Mouse (Mus musculus): ENCODE data around the gene Eri3. TPM values are rescaled to one million over a fixed set of nuclear protein-coding genes. Genes with fewer than 3 reads are reported as not detected.

Eri3 gene
- polyA plus RNA-seq, 1 experiment from 2014 or later = 40.3 TPM

DNA sequence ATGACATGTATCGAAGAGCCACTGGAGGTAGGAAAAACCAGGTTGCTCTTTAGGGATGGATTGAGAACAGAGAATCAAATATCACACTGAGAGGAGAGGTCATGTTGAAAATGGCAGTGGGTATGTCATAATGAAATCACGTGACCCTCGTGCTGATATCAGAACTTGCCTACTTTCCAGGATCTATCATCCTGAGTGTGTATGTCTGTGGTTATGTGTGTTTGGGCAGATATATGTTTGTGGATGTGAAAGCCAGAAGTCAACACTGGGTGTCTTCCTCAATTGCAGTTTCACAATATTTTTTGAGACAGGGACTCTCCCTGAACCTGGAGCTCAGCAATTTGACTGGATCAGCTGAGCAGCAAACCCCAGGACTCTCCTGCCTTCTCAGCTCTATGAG is 4.7 kb upstream of the Eri3 start:
- no peak for ATAC-seq (ENCODE audit: low read depth)
- no peak overlapping the region for H3K4me3 ChIP-seq (replicated peaks)
- no peak overlapping the region for H3K4me2 ChIP-seq
- H3K9me3 ChIP-seq (replicated peaks) = no peaks in the 10 kb centered on the region
- no peaks in the 10 kb centered on the region for H3K36me3 ChIP-seq
- peaks cover 11% of the 10 kb centered on the region; the same call in 1 of the 2 replicates for H3K27me3 ChIP-seq
- H3K27ac ChIP-seq = no peak overlapping the region
- WGBS (ENCODE audit: insufficient replicate concordance) = 36% methylated on average over 3 of the region's 3 CpGs
- no peak for DNase-seq
- H3K9ac ChIP-seq = no peak overlapping the region
- peaks cover 6% of the 10 kb centered on the region for H3K4me1 ChIP-seq (replicated peaks)

DNA sequence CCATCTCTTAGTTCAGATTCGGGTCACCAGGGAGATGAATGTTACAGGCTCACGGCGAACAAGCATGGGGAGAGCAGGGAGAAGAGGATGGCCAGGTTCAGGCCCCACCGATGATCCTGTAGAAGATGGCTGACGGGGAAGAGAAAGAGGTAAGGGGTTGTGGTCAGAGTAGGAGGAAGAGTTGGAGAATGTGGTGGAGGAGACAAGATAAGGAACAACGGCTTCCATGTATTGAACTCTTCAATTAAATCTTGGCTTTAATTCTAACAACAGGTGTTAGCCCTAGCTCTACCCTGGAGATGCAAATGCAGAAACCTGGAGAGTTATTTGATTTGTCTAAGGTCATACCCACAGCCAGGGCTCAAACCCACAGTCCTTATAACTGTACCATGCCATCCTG is 3.5 kb upstream of the Eri3 start:
- Histone ChIP-seq H3K9ac (no peak overlapping the region), H3K4me3 (replicated peaks) (no peak overlapping the region), H3K27me3 (peaks cover 11% of the 10 kb centered on the region; the same call in 1 of the 2 replicates), H3K36me3 (no peaks in the 10 kb centered on the region), H3K27ac (no peak overlapping the region), H3K4me1 (replicated peaks) (peaks cover 18% of the 10 kb centered on the region), H3K4me2 (no peak overlapping the region), H3K9me3 (replicated peaks) (no peaks in the 10 kb centered on the region)
- no peak for ATAC-seq (ENCODE audit: low read depth)
- no peak for DNase-seq
- WGBS (ENCODE audit: insufficient replicate concordance) = 46% methylated on average over 6 of the region's 6 CpGs

DNA sequence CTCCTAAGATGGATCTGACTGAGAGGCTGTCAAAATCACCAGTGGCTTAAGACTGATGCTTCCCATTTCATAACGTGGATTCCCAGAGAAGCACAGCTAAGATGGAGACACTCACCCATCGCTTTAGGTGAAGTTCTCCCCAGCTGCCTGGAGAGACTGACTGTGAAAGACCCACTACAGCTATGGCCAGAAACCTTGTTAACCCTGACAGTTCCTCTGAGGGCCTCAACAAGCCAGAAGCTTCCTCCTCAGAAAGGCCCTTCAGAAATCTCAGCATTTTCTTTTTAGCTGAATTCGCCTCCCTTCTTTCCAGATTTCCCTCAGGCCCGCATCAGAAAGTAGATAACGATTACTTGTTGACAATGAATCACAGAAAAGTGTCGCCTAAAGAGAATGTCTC is 589 bp upstream of the Eri3 start:
- Histone ChIP-seq H3K27ac (no peak overlapping the region), H3K9ac (no peak overlapping the region), H3K4me2 (peak overlapping the region; percentile 95), H3K4me3 (replicated peaks) (no peak overlapping the region), H3K4me1 (replicated peaks) (peaks cover 26% of the 10 kb centered on the region), H3K36me3 (no peaks in the 10 kb centered on the region), H3K9me3 (replicated peaks) (no peaks in the 10 kb centered on the region), H3K27me3 (no peaks in the 10 kb centered on the region)
- WGBS (ENCODE audit: insufficient replicate concordance) = 42% methylated on average over 6 of the region's 6 CpGs
- DNase-seq (no peak), ATAC-seq (ENCODE audit: low read depth) (no peak)

GRCm38 (mm10) chr4:117551144-117552000 is 1.2 kb downstream of the Eri3 start:
- H3K27me3 ChIP-seq = no peaks in the 10 kb centered on the region
- no peaks in the 10 kb centered on the region for H3K9me3 ChIP-seq (replicated peaks)
- ATAC-seq (ENCODE audit: low read depth) = no peak
- H3K9ac ChIP-seq = peak overlapping the region; percentile 87
- H3K4me3 ChIP-seq (replicated peaks) = peak overlapping the region; percentile 82
- no peak overlapping the region for H3K27ac ChIP-seq
- no peak for DNase-seq
- 48% methylated on average over 8 of the region's 8 CpGs for WGBS (ENCODE audit: insufficient replicate concordance)
- H3K4me1 ChIP-seq (replicated peaks) = peaks cover 29% of the 10 kb centered on the region
- H3K36me3 ChIP-seq = no peaks in the 10 kb centered on the region
- H3K4me2 ChIP-seq = peak overlapping the region; percentile 95

DNA sequence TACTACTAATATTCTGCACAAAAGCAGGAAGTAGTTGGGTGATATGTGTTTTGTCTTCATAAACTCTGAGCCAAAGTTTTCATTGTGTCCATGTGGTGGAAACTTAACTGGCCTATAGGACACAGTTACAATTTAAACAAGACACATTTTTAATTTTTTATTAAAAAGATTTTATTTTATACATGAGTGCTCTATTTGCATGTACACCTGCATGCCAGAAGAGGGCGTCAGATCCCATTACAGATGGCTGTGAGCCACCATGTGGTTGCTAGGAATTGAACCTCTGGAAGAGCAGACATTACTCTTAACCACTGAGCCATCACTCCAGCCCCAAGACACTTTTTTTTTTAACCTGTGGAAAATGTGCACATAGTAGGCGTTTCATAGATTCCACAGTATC is 5.3 kb downstream of the Eri3 start:
- WGBS (ENCODE audit: insufficient replicate concordance) = 47% methylated on average over 2 of the region's 2 CpGs

DNA sequence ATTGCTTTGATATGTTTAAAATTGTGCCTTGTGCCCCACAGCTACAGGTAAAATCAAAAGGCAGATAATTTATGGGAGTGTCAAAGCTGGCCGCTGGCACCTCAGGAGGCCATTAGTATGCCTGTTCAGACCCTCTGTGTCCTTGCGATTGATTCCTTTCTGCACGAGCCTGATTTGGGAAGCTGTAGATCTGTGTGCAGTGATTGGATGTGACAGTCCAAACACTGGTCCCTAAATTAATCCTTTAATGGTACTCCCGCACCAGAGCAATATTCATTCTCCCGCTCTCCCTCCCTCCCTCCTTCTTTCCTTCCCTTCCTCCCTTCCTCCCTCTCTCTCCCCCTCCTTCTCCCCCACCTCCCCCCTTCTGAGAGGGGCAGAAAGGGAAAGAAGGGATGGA is 6.2 kb downstream of the Eri3 start:
- H3K4me2 ChIP-seq = no peak overlapping the region
- H3K9ac ChIP-seq = no peak overlapping the region
- no peak for ATAC-seq (ENCODE audit: low read depth)
- H3K9me3 ChIP-seq (replicated peaks) = no peaks in the 10 kb centered on the region
- no peak overlapping the region for H3K27ac ChIP-seq
- DNase-seq = no peak
- no peak overlapping the region for H3K4me3 ChIP-seq (replicated peaks)
- 70% methylated on average over 5 of the region's 5 CpGs for WGBS (ENCODE audit: insufficient replicate concordance)
- peaks cover 19% of the 10 kb centered on the region for H3K4me1 ChIP-seq (replicated peaks)
- H3K36me3 ChIP-seq = no peaks in the 10 kb centered on the region
- no peaks in the 10 kb centered on the region for H3K27me3 ChIP-seq

More for the DNA sequence above, 5.3 kb downstream of the Eri3 start:
- ATAC-seq (ENCODE audit: low read depth) (no peak), DNase-seq (no peak)
- no peaks in the 10 kb centered on the region for H3K9me3 ChIP-seq (replicated peaks)
- H3K4me2 ChIP-seq = no peak overlapping the region
- H3K4me3 ChIP-seq (replicated peaks) = no peak overlapping the region
- H3K27me3 ChIP-seq = no peaks in the 10 kb centered on the region
- H3K36me3 ChIP-seq = no peaks in the 10 kb centered on the region
- H3K27ac ChIP-seq = no peak overlapping the region
- peaks cover 28% of the 10 kb centered on the region for H3K4me1 ChIP-seq (replicated peaks)
- no peak overlapping the region for H3K9ac ChIP-seq

DNA sequence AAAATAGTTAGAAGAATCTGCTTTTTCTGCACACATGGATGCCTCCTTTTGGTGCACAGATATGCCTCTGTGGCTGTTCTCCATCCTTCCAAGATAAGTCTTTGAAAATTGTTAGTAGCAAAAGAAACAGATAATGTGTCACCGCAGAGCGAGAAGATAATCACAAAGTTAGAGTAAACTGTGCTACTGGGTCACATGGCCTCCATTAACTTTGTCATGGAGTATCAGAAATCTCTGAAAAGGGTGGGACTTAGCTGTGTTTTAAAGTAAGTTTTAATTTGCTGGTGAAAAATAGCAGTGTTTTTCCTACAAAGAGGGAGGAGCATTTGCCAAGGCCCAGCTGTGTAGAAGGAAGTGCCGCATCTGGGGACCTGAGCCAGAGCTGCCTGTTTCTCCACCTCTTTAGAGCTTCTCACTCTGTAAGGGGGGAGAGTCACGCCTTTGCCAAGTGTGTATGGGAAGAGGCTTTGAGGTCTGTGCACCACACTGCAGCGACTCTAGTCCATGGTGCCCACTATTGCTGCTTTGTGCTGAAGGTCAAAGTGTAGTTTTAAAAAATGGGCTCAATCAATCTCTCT is 7.0 kb downstream of the Eri3 start:
- Histone ChIP-seq H3K4me2 (no peak overlapping the region), H3K4me3 (replicated peaks) (no peak overlapping the region), H3K36me3 (peaks cover under 1% of the 10 kb centered on the region; the same call in 1 of the 2 replicates), H3K9ac (no peak overlapping the region), H3K4me1 (replicated peaks) (peaks cover 11% of the 10 kb centered on the region), H3K9me3 (replicated peaks) (no peaks in the 10 kb centered on the region), H3K27me3 (no peaks in the 10 kb centered on the region), H3K27ac (0 out of 2 replicates have a peak overlapping the region, but pooled peaks have one; percentile 26)
- 54% methylated on average over 5 of the region's 5 CpGs for WGBS (ENCODE audit: insufficient replicate concordance)
- DNase-seq = no peak
- ATAC-seq (ENCODE audit: low read depth) = no peak

DNA sequence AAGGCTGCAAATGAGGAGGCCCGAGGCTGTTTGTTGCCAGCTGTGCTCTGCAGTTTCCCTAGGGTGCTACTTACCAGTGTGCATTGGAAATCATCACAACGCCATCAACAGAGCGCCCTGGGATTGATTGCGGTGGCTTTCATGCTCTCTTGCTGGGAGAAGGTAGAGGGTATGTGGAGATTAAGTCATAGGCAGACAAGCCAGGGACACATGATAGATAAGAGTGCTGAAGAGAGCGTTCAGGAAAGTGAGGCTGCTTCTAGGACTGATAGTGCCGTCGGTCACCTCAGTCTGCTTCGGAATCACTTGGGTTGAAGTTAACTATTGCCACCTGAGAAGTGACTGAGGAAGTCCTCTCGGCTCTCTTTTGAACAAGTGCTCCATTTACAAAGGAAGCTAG is 13.8 kb downstream of the Eri3 start:
- no peak overlapping the region for H3K4me3 ChIP-seq (replicated peaks)
- 18% methylated on average over 9 of the region's 9 CpGs for WGBS (ENCODE audit: insufficient replicate concordance)
- no peak overlapping the region for H3K4me2 ChIP-seq
- H3K4me1 ChIP-seq (replicated peaks) = peaks cover 15% of the 10 kb centered on the region
- ATAC-seq (ENCODE audit: low read depth) (peak; percentile 75), DNase-seq (peak; percentile 18)
- no peak overlapping the region for H3K9ac ChIP-seq
- H3K36me3 ChIP-seq = peaks cover 30% of the 10 kb centered on the region
- H3K27ac ChIP-seq = no peak overlapping the region
- H3K9me3 ChIP-seq (replicated peaks) = no peaks in the 10 kb centered on the region
- H3K27me3 ChIP-seq = no peaks in the 10 kb centered on the region

DNA sequence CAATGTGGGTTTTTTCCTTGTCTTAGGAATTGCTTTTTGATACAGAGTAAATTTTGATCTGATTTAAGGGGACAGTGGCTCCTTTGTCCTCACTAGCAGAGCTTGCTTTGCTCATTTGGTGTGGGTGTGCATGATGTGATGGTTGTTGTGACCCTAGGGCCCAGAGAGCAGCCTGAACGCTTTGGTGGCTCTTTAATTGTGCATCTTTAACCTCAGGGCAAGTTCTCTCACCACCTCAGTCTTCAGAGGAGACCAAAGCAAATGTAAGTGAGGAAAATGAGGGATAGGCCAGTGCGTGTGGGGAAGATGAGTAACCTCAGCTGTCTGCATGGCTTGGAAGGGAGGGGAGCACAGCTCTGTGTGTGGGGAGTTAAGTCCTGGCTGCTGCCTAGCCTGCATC is 18.7 kb downstream of the Eri3 start:
- WGBS (ENCODE audit: insufficient replicate concordance) = 79% methylated on average over 2 of the region's 2 CpGs
- Histone ChIP-seq H3K27me3 (no peaks in the 10 kb centered on the region), H3K36me3 (peaks cover 26% of the 10 kb centered on the region), H3K9ac (no peak overlapping the region), H3K4me3 (replicated peaks) (no peak overlapping the region), H3K27ac (no peak overlapping the region), H3K4me1 (replicated peaks) (peaks cover 7% of the 10 kb centered on the region), H3K9me3 (replicated peaks) (no peaks in the 10 kb centered on the region), H3K4me2 (no peak overlapping the region)
- no peak for ATAC-seq (ENCODE audit: low read depth)
- DNase-seq = no peak

DNA sequence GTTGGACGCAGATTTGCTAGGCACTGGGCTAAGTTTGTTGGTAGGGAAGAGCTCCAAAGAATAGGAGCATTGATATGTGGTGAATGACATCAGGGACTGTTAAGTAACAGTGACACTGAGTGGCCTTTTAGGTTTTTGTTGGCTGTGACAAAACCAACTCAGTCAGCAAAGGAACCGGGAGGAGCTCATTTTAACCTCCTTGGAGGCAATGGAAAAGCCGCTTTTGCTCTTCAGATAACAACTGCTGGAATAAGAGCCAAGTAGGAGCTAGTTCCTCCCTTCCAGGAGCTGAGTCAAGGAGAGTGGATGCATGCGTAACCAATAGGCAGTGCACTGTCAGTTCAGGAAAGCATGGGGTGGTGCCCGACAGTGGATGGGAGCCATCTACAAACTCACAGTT is 20.8 kb downstream of the Eri3 start:
- no peak for DNase-seq
- no peak for ATAC-seq (ENCODE audit: low read depth)
- Histone ChIP-seq H3K27me3 (no peaks in the 10 kb centered on the region), H3K9ac (no peak overlapping the region), H3K4me1 (replicated peaks) (no peaks in the 10 kb centered on the region), H3K4me2 (no peak overlapping the region), H3K27ac (no peak overlapping the region), H3K4me3 (replicated peaks) (no peak overlapping the region), H3K9me3 (replicated peaks) (no peaks in the 10 kb centered on the region), H3K36me3 (peaks cover 18% of the 10 kb centered on the region)
- 82% methylated on average over 5 of the region's 5 CpGs for WGBS (ENCODE audit: insufficient replicate concordance)

GRCm38 (mm10) chr4:117577579-117577978 is 27.4 kb downstream of the Eri3 start:
- Histone ChIP-seq H3K4me3 (replicated peaks) (no peak overlapping the region), H3K4me1 (replicated peaks) (peaks cover 28% of the 10 kb centered on the region), H3K9ac (no peak overlapping the region), H3K9me3 (replicated peaks) (no peaks in the 10 kb centered on the region), H3K4me2 (no peak overlapping the region), H3K36me3 (peaks cover 10% of the 10 kb centered on the region), H3K27me3 (no peaks in the 10 kb centered on the region), H3K27ac (no peak overlapping the region)
- DNase-seq (no peak), ATAC-seq (ENCODE audit: low read depth) (no peak)
- WGBS (ENCODE audit: insufficient replicate concordance) = 71% methylated on average over 1 of the region's 1 CpGs

DNA sequence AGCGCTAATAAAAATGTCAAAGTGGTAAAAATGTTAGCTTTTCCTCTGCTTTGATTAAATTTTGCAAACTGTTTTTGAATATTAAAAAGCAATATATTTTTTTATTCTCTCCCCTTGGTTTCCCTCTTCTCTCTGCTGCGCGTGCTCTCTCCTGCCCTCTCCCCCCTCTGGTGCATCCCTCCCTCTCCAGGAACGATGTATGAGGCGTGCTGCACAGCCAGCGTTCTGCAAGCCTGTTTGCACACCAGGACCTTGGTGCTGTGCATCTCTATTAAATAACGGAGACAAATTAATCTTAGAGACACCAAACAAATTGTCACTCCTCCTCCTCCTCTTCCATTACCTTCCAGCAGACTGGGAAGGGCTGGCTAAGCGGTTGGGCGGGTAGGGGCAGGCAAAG is 31.5 kb downstream of the Eri3 start:
- ATAC-seq (ENCODE audit: low read depth) = no peak
- no peak for DNase-seq
- Histone ChIP-seq H3K4me3 (replicated peaks) (no peak overlapping the region), H3K36me3 (peaks cover 28% of the 10 kb centered on the region), H3K27me3 (no peaks in the 10 kb centered on the region), H3K9ac (no peak overlapping the region), H3K9me3 (replicated peaks) (no peaks in the 10 kb centered on the region), H3K27ac (no peak overlapping the region), H3K4me1 (replicated peaks) (peaks cover 33% of the 10 kb centered on the region), H3K4me2 (no peak overlapping the region)
- WGBS (ENCODE audit: insufficient replicate concordance) = 78% methylated on average over 9 of the region's 9 CpGs
